Mouse (Mus musculus): ENCODE data around the gene Zdhhc14.
"Not testable (repeated sequence)": the region's sequence is repeated elsewhere in the genome, so short reads cannot be mapped to it uniquely, and the experiment has no call there.

The Zdhhc14 gene

GRCm38 (mm10) chr17:5612236-5612635, 119.9 kb downstream of the Zdhhc14 start:
- peak; percentile 33 for DNase-seq

GRCm38 (mm10) chr17:5614771-5615318, 122.5 kb downstream of the Zdhhc14 start:
- DNase-seq = peak; percentile 36

- DNase-seq = no peak
These were observed 129.6 kb downstream of the Zdhhc14 start for GRCm38 (mm10) chr17:5621626-5622591.

GRCm38 (mm10) chr17:5622764-5623163, 130.4 kb downstream of the Zdhhc14 start:
- DNase-seq = no peak

GRCm38 (mm10) chr17:5623181-5623580, 130.8 kb downstream of the Zdhhc14 start:
- no peak for DNase-seq

GRCm38 (mm10) chr17:5624815-5625214, 132.5 kb downstream of the Zdhhc14 start:
- not testable (repeated sequence) for DNase-seq

- DNase-seq = no peak
These were observed 134.0 kb downstream of the Zdhhc14 start for GRCm38 (mm10) chr17:5626402-5626801.

- no peak for DNase-seq
These were observed 135.3 kb downstream of the Zdhhc14 start for GRCm38 (mm10) chr17:5627664-5628063.

- DNase-seq = no peak
These were observed 137.3 kb downstream of the Zdhhc14 start for GRCm38 (mm10) chr17:5629651-5630050.

- DNase-seq = no peak
These were observed 142.9 kb downstream of the Zdhhc14 start for GRCm38 (mm10) chr17:5635254-5635653.

GRCm38 (mm10) chr17:5641436-5641835, 149.1 kb downstream of the Zdhhc14 start:
- no peak for DNase-seq

GRCm38 (mm10) chr17:5642918-5643721, 150.8 kb downstream of the Zdhhc14 start:
- no peak for DNase-seq

GRCm38 (mm10) chr17:5650124-5650523, 157.8 kb downstream of the Zdhhc14 start:
- no peak for DNase-seq

- no peak for DNase-seq
These were observed 158.3 kb downstream of the Zdhhc14 start for GRCm38 (mm10) chr17:5650642-5651041.

GRCm38 (mm10) chr17:5651551-5651950, 159.2 kb downstream of the Zdhhc14 start:
- DNase-seq = no peak

- DNase-seq = no peak
These were observed 161.6 kb downstream of the Zdhhc14 start for GRCm38 (mm10) chr17:5653981-5654380.

GRCm38 (mm10) chr17:5655536-5655935, 163.2 kb downstream of the Zdhhc14 start:
- no peak for DNase-seq

GRCm38 (mm10) chr17:5660317-5661080, 168.1 kb downstream of the Zdhhc14 start:
- no peak for DNase-seq

GRCm38 (mm10) chr17:5666652-5667051, 174.3 kb downstream of the Zdhhc14 start:
- DNase-seq = no peak

- no peak for DNase-seq
These were observed 176.1 kb downstream of the Zdhhc14 start for GRCm38 (mm10) chr17:5668456-5668855.

- DNase-seq = no peak
These were observed 176.6 kb downstream of the Zdhhc14 start for GRCm38 (mm10) chr17:5668981-5669380.

GRCm38 (mm10) chr17:5675951-5676350, 183.6 kb downstream of the Zdhhc14 start:
- DNase-seq = no peak

GRCm38 (mm10) chr17:5679315-5679714, 187.0 kb downstream of the Zdhhc14 start:
- no peak for DNase-seq
